Mouse (Mus musculus) small intestine, adult 2 months (tissue): ENCODE data around the gene Bsx. TPM values are rescaled to one million over a fixed set of nuclear protein-coding genes. Genes with fewer than 3 reads are reported as not detected.

ENCODE experiments used
- H3K27ac ChIP-seq: fragments of 200-500 bp; 2 replicates; pipeline ENCODE4 v1.5.1; 2012; ENCODE audit warnings: low read depth, low read length, control low read depth, inconsistent platforms; ENCODE audit not compliant: insufficient read depth
- H3K27me3 ChIP-seq: fragments of 200-500 bp; 2 replicates; pipeline ENCODE4 v1.6.1; 2012; ENCODE audit warnings: mild to moderate bottlenecking, moderate library complexity, low read length, inconsistent platforms; ENCODE audit not compliant: control insufficient read depth, insufficient read depth
- H3K36me3 ChIP-seq: fragments of 200-500 bp; 2 replicates; pipeline ENCODE4 v1.6.1; 2012; ENCODE audit warnings: mild to moderate bottlenecking, low read length, control low read depth, inconsistent platforms; ENCODE audit not compliant: control insufficient read depth, insufficient read depth
- H3K4me1 ChIP-seq: fragments of 200-500 bp; 2 replicates; pipeline ENCODE4 v1.6.1; 2012; ENCODE audit warnings: low read length, inconsistent platforms, mixed read lengths; ENCODE audit not compliant: control insufficient read depth, insufficient read depth, insufficient read length
- H3K4me3 ChIP-seq: fragments of 200-500 bp; 2 replicates; pipeline ENCODE4 v1.5.1; 2012; ENCODE audit warnings: low read depth, mild to moderate bottlenecking, control low read depth, inconsistent platforms, low read length, moderate library complexity
- CTCF ChIP-seq: fragments of 200-500 bp; IDR thresholded peaks from 2 replicates; pipeline ENCODE4 v1.5.1; 2012; ENCODE audit warnings: low read depth, mild to moderate bottlenecking, control low read depth, inconsistent platforms, low read length, moderate library complexity, mixed read lengths; ENCODE audit not compliant: insufficient replicate concordance, insufficient read length; ENCODE audit errors: extremely low read depth
- POLR2A ChIP-seq: fragments of 200-500 bp; IDR thresholded peaks from 2 replicates; pipeline ENCODE4 v1.6.1; 2012; ENCODE audit warnings: low read depth, mild to moderate bottlenecking, control low read depth, inconsistent platforms, low read length, moderate library complexity
- WGBS: fragments of 180-500 bp; shearing (Covaris S2); methylation state at CpG from one replicate; pipeline ENCODE4 v1.1.7; 2018; 5-methylcytosine and 5-hydroxymethylcytosine counted together
- polyA plus RNA-seq: library from polyadenylated mRNA; depleted of rRNA; stranded (reverse); fragments of >200 nt; gene quantifications from 2 replicates; pipeline ENCODE4 v1.2.3, GENCODE M21; 2012; rRNA removed

Gene Bsx
- polyA plus RNA-seq, 1 experiment: not detected

DNA sequence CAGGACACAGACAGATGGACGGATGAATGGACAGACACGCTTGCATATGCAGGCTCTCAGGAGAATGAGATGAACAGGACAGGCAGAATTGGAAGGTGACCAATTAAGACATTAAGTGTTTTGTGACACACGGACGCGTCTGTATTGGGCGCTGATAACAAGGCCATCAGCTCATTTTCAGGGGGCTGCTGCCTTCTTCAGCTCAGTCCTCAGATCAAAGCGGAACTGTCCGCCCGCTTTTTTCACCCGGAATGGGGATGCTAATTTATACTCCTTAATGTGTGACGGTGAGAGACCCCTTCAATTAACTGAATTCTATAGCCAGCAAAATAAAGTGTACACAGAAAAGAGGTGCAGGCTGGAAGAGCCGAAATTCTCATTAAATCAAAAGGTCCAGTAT is 15.5 kb downstream of the Bsx start:
- TF ChIP-seq POLR2A: no peak
- TF ChIP-seq CTCF: no peak
- WGBS: 59% methylated on average over 12 of the region's 12 CpGs
- 0 out of 2 replicates have a peak, but pooled peaks cover 5% of the 10 kb centered on the region for H3K27me3 ChIP-seq
- no peak overlapping the region for H3K4me3 ChIP-seq
- H3K27ac ChIP-seq: no peak overlapping the region
- H3K36me3 ChIP-seq: no peaks in the 10 kb centered on the region
- H3K4me1 ChIP-seq: no peaks in the 10 kb centered on the region

DNA sequence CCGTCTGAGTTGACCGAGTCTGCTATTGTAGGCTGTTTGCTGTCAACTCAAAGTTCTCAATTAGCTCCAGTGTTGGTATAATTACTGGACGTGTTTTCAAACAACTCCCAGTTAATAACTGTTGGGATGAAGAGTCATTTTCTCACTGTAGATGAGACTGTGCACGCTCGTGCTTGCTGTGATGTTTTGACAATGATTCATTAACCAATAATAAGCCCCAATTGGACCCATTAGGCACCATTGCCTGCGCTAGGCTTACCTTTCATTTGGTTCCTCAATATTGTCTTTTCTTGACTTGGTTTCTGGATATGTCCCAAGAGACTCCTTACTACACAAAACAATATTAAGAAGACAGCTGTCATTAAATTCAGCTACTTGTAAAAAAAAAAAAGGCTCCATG is 18.5 kb downstream of the Bsx start:
- H3K27me3 ChIP-seq: 0 out of 2 replicates have a peak, but pooled peaks cover 2% of the 10 kb centered on the region
- TF ChIP-seq POLR2A: no peak
- no peak for TF ChIP-seq CTCF
- 81% methylated on average over 6 of the region's 6 CpGs for WGBS

DNA sequence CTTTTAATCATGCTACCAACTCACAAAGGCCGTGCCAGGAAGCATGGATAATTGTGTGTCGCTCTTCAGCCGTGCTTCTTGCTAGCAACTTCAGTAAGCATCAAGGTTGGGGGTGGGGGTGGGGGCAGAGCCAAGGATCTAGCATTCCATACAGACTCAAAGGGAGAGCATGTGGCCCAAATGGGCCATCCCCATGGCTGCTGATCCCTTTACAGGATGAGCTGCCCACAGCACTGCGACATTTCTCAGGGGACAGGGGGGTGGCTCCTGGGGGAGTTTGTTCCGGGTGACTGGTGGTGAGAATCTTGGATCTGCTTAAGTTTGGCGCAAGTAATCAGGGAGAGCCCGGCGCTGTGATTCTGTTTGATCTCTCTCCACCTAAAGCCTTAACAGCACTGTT is 33.5 kb downstream of the Bsx start:
- WGBS: 57% methylated on average over 8 of the region's 8 CpGs
- Histone ChIP-seq H3K4me3 (no peak overlapping the region), H3K36me3 (no peaks in the 10 kb centered on the region), H3K27me3 (no peaks in the 10 kb centered on the region), H3K27ac (no peak overlapping the region), H3K4me1 (no peaks in the 10 kb centered on the region)
- TF ChIP-seq CTCF (no peak), POLR2A (no peak)

More for the DNA sequence above, 18.5 kb downstream of the Bsx start:
- H3K4me3 ChIP-seq: no peak overlapping the region
- no peaks in the 10 kb centered on the region for H3K4me1 ChIP-seq
- no peaks in the 10 kb centered on the region for H3K36me3 ChIP-seq
- H3K27ac ChIP-seq: no peak overlapping the region

DNA sequence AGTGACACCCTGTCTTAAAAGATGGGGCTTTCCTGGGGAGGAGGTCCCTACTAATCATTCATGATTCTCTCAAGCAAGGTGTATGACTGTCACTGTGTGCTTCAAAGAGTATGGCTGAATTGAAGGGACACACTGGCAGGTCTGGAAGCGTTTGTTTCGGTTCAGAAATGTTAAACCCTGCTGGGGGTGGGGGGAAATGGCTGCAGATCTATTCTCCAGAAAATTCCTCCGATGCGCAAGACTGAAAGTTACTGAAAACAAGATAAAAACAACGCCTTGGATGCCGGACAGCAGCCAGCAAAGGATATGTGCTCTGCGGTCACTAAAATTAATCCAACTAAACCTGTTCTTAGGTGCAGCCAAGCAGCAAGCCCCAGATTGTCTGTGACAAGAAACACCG is 34.5 kb downstream of the Bsx start:
- Histone ChIP-seq H3K4me3 (no peak overlapping the region), H3K27ac (no peak overlapping the region), H3K27me3 (no peaks in the 10 kb centered on the region), H3K36me3 (no peaks in the 10 kb centered on the region), H3K4me1 (no peaks in the 10 kb centered on the region)
- TF ChIP-seq POLR2A (no peak), CTCF (no peak)
- 83% methylated on average over 8 of the region's 8 CpGs for WGBS

DNA sequence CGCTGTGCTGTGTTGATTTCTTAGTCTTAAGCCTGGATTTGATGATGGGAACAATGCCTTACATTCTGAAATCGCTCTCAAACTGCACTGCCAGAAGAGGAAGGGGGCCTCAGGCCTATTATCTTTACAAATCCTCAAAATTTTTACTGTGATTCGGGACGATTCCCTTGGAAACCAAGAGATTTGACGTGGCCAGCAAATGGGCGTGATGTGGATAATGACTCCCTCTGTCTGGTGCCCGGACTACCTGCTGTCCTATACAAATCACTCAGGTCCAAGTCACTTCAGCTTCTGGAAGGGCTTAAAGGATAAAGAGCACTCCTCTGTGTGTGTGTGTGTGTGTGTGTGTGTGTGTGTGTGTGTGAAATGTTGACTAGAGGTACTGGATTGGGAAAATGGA is 35.0 kb downstream of the Bsx start:
- 78% methylated on average over 7 of the region's 7 CpGs for WGBS
- H3K27me3 ChIP-seq: no peaks in the 10 kb centered on the region
- H3K36me3 ChIP-seq: no peaks in the 10 kb centered on the region
- no peaks in the 10 kb centered on the region for H3K4me1 ChIP-seq
- no peak overlapping the region for H3K4me3 ChIP-seq
- no peak overlapping the region for H3K27ac ChIP-seq
- TF ChIP-seq CTCF: no peak
- no peak for TF ChIP-seq POLR2A

DNA sequence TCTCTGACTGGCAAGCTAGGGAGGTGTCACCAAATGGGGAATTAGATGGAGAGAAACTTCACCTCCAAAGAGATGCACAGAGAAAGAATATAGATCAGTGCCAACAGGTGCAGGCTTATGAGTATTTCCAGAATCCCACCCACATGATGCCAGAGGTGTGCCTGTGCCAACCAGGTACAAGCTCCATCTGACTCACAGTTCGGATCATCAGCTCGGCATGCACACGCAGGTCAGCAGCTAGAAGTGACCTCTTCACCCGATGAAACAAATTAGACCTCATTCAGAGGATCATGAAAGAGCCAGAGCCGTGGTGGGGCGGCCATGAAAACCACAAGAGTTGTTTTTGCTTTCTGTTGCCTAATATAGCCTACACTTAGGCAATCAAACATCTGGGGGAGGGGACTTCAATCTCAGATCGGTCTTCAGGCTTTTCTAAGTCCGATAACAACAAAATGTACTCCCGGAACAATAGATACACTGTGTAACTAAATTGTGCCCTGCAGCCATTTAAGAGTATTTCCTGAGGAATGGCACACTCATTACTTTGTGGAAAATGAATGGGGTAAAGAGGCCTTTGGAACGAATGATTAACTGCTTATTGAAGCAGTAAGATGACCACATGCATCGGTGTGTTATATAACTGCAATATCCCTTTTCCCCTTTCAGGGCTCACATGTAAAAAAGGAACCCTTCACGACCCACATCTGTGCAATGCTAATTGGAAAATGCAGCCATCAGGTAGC is 44.1 kb downstream of the Bsx start:
- 59% methylated on average over 12 of the region's 12 CpGs for WGBS
- H3K4me3 ChIP-seq: no peak overlapping the region

DNA sequence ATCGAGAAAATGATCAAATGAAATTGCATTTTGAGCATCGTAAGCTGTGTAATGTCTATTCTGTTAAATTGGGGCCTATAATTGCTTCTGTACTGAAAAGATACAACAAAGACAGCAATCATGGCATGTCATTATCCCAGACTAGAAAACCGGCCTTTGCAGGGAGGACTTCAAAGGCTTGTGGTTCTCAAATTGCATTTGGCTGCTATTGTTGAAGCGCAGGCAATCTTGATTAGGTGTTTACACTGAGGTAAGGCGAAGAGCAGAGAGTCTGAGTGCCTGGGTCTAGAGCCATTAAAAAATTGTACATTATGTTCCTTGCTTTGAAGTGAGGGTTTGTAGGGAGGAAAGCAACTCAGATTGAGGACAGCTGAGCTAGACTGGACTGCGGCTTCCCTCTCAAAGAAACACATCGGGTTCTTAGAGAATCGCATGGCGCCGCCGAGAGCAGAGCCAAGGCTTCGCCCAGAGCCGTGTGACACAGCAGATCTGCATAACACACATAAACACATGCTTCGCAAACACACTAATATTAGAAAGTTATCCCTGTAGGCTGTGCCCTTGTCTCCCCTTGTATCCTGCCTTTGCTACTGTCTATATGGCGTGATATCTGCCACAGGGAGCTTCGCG is 53.5 kb downstream of the Bsx start:
- no peaks in the 10 kb centered on the region for H3K36me3 ChIP-seq
- no peak overlapping the region for H3K4me3 ChIP-seq
- no peaks in the 10 kb centered on the region for H3K27me3 ChIP-seq
- WGBS: 77% methylated on average over 17 of the region's 17 CpGs
- H3K27ac ChIP-seq: no peak overlapping the region
- no peaks in the 10 kb centered on the region for H3K4me1 ChIP-seq
- no peak for TF ChIP-seq CTCF
- no peak for TF ChIP-seq POLR2A

More for the DNA sequence above, 44.1 kb downstream of the Bsx start:
- H3K36me3 ChIP-seq: no peaks in the 10 kb centered on the region
- H3K4me1 ChIP-seq: no peaks in the 10 kb centered on the region
- TF ChIP-seq CTCF (no peak), POLR2A (no peak)
- no peaks in the 10 kb centered on the region; the same call in 1 of the 2 replicates for H3K27me3 ChIP-seq
- H3K27ac ChIP-seq: no peak overlapping the region

Other genes with a start within 250 kb of the Bsx start
- not detected in 2 replicates for gene Gm21915, start 203.5 kb upstream of the Bsx start, polyA plus RNA-seq
- gene Clmp, start 188.2 kb upstream of the Bsx start, polyA plus RNA-seq: 34.0 and 37.6 TPM in 2 replicates
- 685 and 816 TPM in 2 replicates for gene Hspa8, start 73.1 kb upstream of the Bsx start, polyA plus RNA-seq
- 0.03 and 0.04 TPM in 2 replicates for gene Jhy, start 90.0 kb downstream of the Bsx start, polyA plus RNA-seq
- gene Crtam, start 130.5 kb downstream of the Bsx start, polyA plus RNA-seq: 0.08 TPM in 2 replicates